Mouse (Mus musculus): ENCODE data around the gene Prox1.

- TF ChIP-seq CTCF (IDR thresholded peaks at IDR 0.05; ENCODE audit: low read depth) (no peak), EP300 (IDR thresholded peaks at IDR 0.05; ENCODE audit: low read depth) (no peak)
These were observed 30.5 kb upstream of the Prox1 start for GRCm38 (mm10) chr1:190200996-190201395.

Measured in liver, embryonic 14.5 days (tissue).